Mouse (Mus musculus) forelimb bud, embryonic 11.5 days (tissue): ENCODE measurements around the gene Pagr1b.

Source experiments
- DNase-seq: peaks from one replicate; pipeline ENCODE4 v3.0.0-alpha.2; 2012; ENCODE audit warnings: low read depth, low spot score

Pagr1b gene

GRCm38 (mm10) chr7:127016481-127016485 is at the start of gene Pagr1b:
TSS of gene Pagr1b (minus strand) at chr7:127016484.
- no peak for DNase-seq

- no peak for DNase-seq
These were observed 49.3 kb upstream of the Pagr1b start for GRCm38 (mm10) chr7:127065538-127065937.

- DNase-seq = no peak
These were observed 38.8 kb upstream of the Pagr1b start for GRCm38 (mm10) chr7:127055026-127055585.

GRCm38 (mm10) chr7:127041851-127042672 is 25.8 kb upstream of the Pagr1b start, which contains the start of gene Kif22:
TSS of gene Kif22 (minus strand) at chr7:127042471.
- peak; percentile 87 for DNase-seq

GRCm38 (mm10) chr7:127031244-127031643 is 15.0 kb upstream of the Pagr1b start:
- no peak for DNase-seq

GRCm38 (mm10) chr7:127030172-127030571 is 13.9 kb upstream of the Pagr1b start:
- DNase-seq = no peak

- no peak for DNase-seq
These were observed 11.6 kb upstream of the Pagr1b start for GRCm38 (mm10) chr7:127027885-127028284.

GRCm38 (mm10) chr7:127026984-127027726 is 10.9 kb upstream of the Pagr1b start, which contains the start of gene Maz:
TSS of gene Maz (minus strand) at chr7:127027037.
- DNase-seq = peak; percentile 99

GRCm38 (mm10) chr7:127026616-127026983 is 10.3 kb upstream of the Pagr1b start:
- DNase-seq = no peak

- peak; percentile 64 for DNase-seq
These were observed 9.9 kb upstream of the Pagr1b start for GRCm38 (mm10) chr7:127026161-127026600.

GRCm38 (mm10) chr7:127025556-127026160 is 9.4 kb upstream of the Pagr1b start:
- no peak for DNase-seq

GRCm38 (mm10) chr7:127024755-127025555 is 8.7 kb upstream of the Pagr1b start:
- DNase-seq = peak; percentile 78

- no peak for DNase-seq
These were observed 7.8 kb upstream of the Pagr1b start for GRCm38 (mm10) chr7:127023896-127024690.

- no peak for DNase-seq
These were observed 7.0 kb upstream of the Pagr1b start for GRCm38 (mm10) chr7:127023272-127023691.

- no peak for DNase-seq
These were observed 6.4 kb upstream of the Pagr1b start for GRCm38 (mm10) chr7:127022528-127023271.

- peak; percentile 26 for DNase-seq
These were observed 5.6 kb upstream of the Pagr1b start for GRCm38 (mm10) chr7:127021563-127022527.

- peak; percentile 47 for DNase-seq
These were observed 4.7 kb upstream of the Pagr1b start, which contains the start of the genes Gm42742 and Prrt2 for GRCm38 (mm10) chr7:127020901-127021562. TSS of gene Gm42742 (minus strand) at chr7:127021097. TSS of gene Prrt2 (minus strand) at chr7:127021211.

GRCm38 (mm10) chr7:127020491-127020890 is 4.2 kb upstream of the Pagr1b start:
- no peak for DNase-seq
